Mouse (Mus musculus) intestine, postnatal 0 days (tissue): Measurements from ENCODE around the gene Zc3hc1. TPM values are rescaled to one million over a fixed set of nuclear protein-coding genes. Genes with fewer than 3 reads are reported as not detected.
A peak's percentile ranks its signal among the peaks of the same experiment; 100 is the strongest.
"Not testable (repeated sequence)": the region's sequence is repeated elsewhere in the genome, so short reads cannot be mapped to it uniquely, and the experiment has no call there.

ENCODE experiments used
- ATAC-seq: fragments of 200-750 bp; cut with Nextera tagmentation; 2 replicates; pipeline ENCODE4 v1.8.0; 2017; ENCODE audit warnings: mild to moderate bottlenecking, moderate TSS enrichment, moderate library complexity
- H3K27ac ChIP-seq: fragments of 300-500 bp; sonication (generic); 2 replicates; pipeline ENCODE4 v1.5.1; 2014; ENCODE audit warnings: mild to moderate bottlenecking, low read depth, low read length, moderate library complexity
- H3K27me3 ChIP-seq: fragments of 300-500 bp; sonication (generic); replicated peaks from 2 replicates; pipeline ENCODE4 v1.6.1; 2014; ENCODE audit warnings: low read length, mixed read lengths; ENCODE audit not compliant: control insufficient read depth, insufficient read depth
- H3K36me3 ChIP-seq: fragments of 300-500 bp; sonication (generic); 2 replicates; pipeline ENCODE4 v1.6.1; 2014; ENCODE audit warnings: mild to moderate bottlenecking, moderate library complexity; ENCODE audit not compliant: control insufficient read depth, insufficient read depth
- H3K4me1 ChIP-seq: fragments of 300-500 bp; sonication (generic); replicated peaks from 2 replicates; pipeline ENCODE4 v1.6.1; 2014; ENCODE audit warnings: antibody characterized with exemption, low read length, mixed read lengths; ENCODE audit not compliant: control insufficient read depth, insufficient read depth
- H3K4me2 ChIP-seq: fragments of 300-500 bp; sonication (generic); replicated peaks from 2 replicates; pipeline ENCODE4 v1.6.1; 2014; ENCODE audit warnings: low read depth, mild to moderate bottlenecking, moderate library complexity
- H3K4me3 ChIP-seq: fragments of 300-500 bp; sonication (generic); 2 replicates; pipeline ENCODE4 v1.5.1; 2014; ENCODE audit warnings: low read depth, low read length
- H3K9ac ChIP-seq: fragments of 300-500 bp; sonication (generic); 2 replicates; pipeline ENCODE4 v1.6.1; 2014; ENCODE audit warnings: mild to moderate bottlenecking, low read depth, low read length
- H3K9me3 ChIP-seq: fragments of 300-500 bp; sonication (generic); 2 replicates; pipeline ENCODE4 v1.6.1; 2016; ENCODE audit warnings: mixed run types; ENCODE audit not compliant: control insufficient read depth
- CTCF ChIP-seq: sonication (generic); IDR thresholded peaks from 2 replicates; pipeline ENCODE4 v1.5.1; 2016; ENCODE audit warnings: low read depth, mild to moderate bottlenecking, control low read depth, antibody characterized with exemption, moderate library complexity
- WGBS: fragments of 180-500 bp; shearing (Covaris S2); extraction: QIAGEN DNeasy Blood & Tissue Kit; methylation state at CpG from one replicate; pipeline ENCODE4 v1.1.7; 2014; 5-methylcytosine and 5-hydroxymethylcytosine counted together
- polyA plus RNA-seq: library from polyadenylated mRNA; unstranded; fragments of >200 nt; fragmentation: Nextera tagmentation; extraction: Ambion mirVana; gene quantifications from 2 replicates; pipeline ENCODE4 v1.2.1, GENCODE M21; 2015

Gene Zc3hc1
- polyA plus RNA-seq, 1 experiment from 2014 or later = 14.9 TPM

GRCm38 (mm10) chr6:30402091-30402491, 11.3 kb upstream of the Zc3hc1 start:
- TF ChIP-seq CTCF = 0 out of 2 replicates have a peak, but pooled peaks have one; percentile 14
- Histone ChIP-seq H3K4me3 (peak overlapping the region; percentile 100), H3K4me2 (peak overlapping the region; percentile 75), H3K9ac (peak overlapping the region; percentile 91), H3K4me1 (no peaks in the 10 kb centered on the region), H3K9me3 (no peaks in the 10 kb centered on the region), H3K36me3 (no peaks in the 10 kb centered on the region), H3K27me3 (no peaks in the 10 kb centered on the region), H3K27ac (peak overlapping the region; percentile 93)
- peak; percentile 42 for ATAC-seq
- WGBS = under 1% methylated on average over 29 of the region's 29 CpGs

- no peaks in the 10 kb centered on the region for H3K36me3 ChIP-seq
- TF ChIP-seq CTCF = no peak
- H3K4me1 ChIP-seq = no peaks in the 10 kb centered on the region
- H3K9me3 ChIP-seq = no peaks in the 10 kb centered on the region
- ATAC-seq = peak; percentile 99
- peak within 1 kb of the TSS; percentile 93 for H3K27ac ChIP-seq
- H3K4me3 ChIP-seq = peak within 1 kb of the TSS; percentile 100
- peak within 1 kb of the TSS; percentile 75 for H3K4me2 ChIP-seq
- H3K9ac ChIP-seq = peak within 1 kb of the TSS; percentile 91
- WGBS = under 1% methylated on average over 41 of the region's 41 CpGs
- no peaks in the 10 kb centered on the region for H3K27me3 ChIP-seq
Observed at GRCm38 (mm10) chr6:30401308-30402015, 10.6 kb upstream of the Zc3hc1 start, which contains the start of gene Klhdc10. TSS of gene Klhdc10 (plus strand) at chr6:30401868.

- peak overlapping the region; percentile 91 for H3K9ac ChIP-seq
- peak overlapping the region; percentile 75 for H3K4me2 ChIP-seq
- no peaks in the 10 kb centered on the region for H3K27me3 ChIP-seq
- H3K27ac ChIP-seq = no peak overlapping the region
- H3K4me3 ChIP-seq = peak overlapping the region; percentile 100
- 2% methylated on average over 7 of the region's 7 CpGs for WGBS
- TF ChIP-seq CTCF = no peak
- no peaks in the 10 kb centered on the region for H3K9me3 ChIP-seq
- no peak for ATAC-seq
- H3K36me3 ChIP-seq = no peaks in the 10 kb centered on the region
- no peaks in the 10 kb centered on the region for H3K4me1 ChIP-seq
Observed at GRCm38 (mm10) chr6:30400716-30401115, 9.9 kb upstream of the Zc3hc1 start.

- WGBS = 80% methylated on average over 5 of the region's 5 CpGs
- Histone ChIP-seq H3K36me3 (no peaks in the 10 kb centered on the region), H3K4me2 (no peak overlapping the region), H3K9me3 (no peaks in the 10 kb centered on the region), H3K4me3 (no peak overlapping the region), H3K27ac (no peak overlapping the region), H3K4me1 (no peaks in the 10 kb centered on the region), H3K27me3 (no peaks in the 10 kb centered on the region), H3K9ac (no peak overlapping the region)
- ATAC-seq = no peak
- no peak for TF ChIP-seq CTCF
Observed at GRCm38 (mm10) chr6:30400146-30400545, 9.3 kb upstream of the Zc3hc1 start.

- no peak overlapping the region for H3K4me3 ChIP-seq
- H3K4me2 ChIP-seq = no peak overlapping the region
- no peaks in the 10 kb centered on the region for H3K4me1 ChIP-seq
- no peak for TF ChIP-seq CTCF
- no peak overlapping the region for H3K9ac ChIP-seq
- 0 out of 2 replicates have a peak, but pooled peaks cover 3% of the 10 kb centered on the region for H3K36me3 ChIP-seq
- 90% methylated on average over 7 of the region's 7 CpGs for WGBS
- no peaks in the 10 kb centered on the region for H3K27me3 ChIP-seq
- no peak overlapping the region for H3K27ac ChIP-seq
- no peaks in the 10 kb centered on the region for H3K9me3 ChIP-seq
- no peak for ATAC-seq
Observed at GRCm38 (mm10) chr6:30391996-30392395, 1.2 kb upstream of the Zc3hc1 start.

GRCm38 (mm10) chr6:30390271-30390670, 557 bp downstream of the Zc3hc1 start:
- ATAC-seq = peak; percentile 39; the same call in 1 of the 2 replicates
- not testable (repeated sequence) for H3K27me3 ChIP-seq, H3K9me3 ChIP-seq, H3K4me1 ChIP-seq
- peaks cover 15% of the 10 kb centered on the region; the same call in 1 of the 2 replicates for H3K36me3 ChIP-seq
- H3K27ac ChIP-seq = peak overlapping the region; percentile 81
- H3K4me3 ChIP-seq = peak overlapping the region; percentile 95
- WGBS = 9% methylated on average over 4 of the region's 4 CpGs
- H3K4me2 ChIP-seq = peak overlapping the region; percentile 70
- peak overlapping the region; percentile 66 for H3K9ac ChIP-seq
